In genomic region chr14:75456489-75457220, GRCm38 (mm10) we compare ENCODE assay signal across 9 mouse cellular contexts. TPM values are rescaled to one million over a fixed set of nuclear protein-coding genes. Genes with fewer than 3 reads are reported as not detected.
A peak's percentile ranks its signal among the peaks of the same experiment; 100 is the strongest.
DNase-seq lines count a peak whose midpoint lies in the region; ATAC-seq and TF ChIP-seq lines count a peak whose summit lies in the region.
"Had no signal": no experiment of that assay in that cellular context is flagged by ENCODE, and none has a peak within 500 bp of the region (broad histone marks: within the 10 kb centered on the region; RNA-seq: fewer than 3 reads in every experiment).

No protein-coding gene starts in this region.

- H3K4me3 ChIP-seq in liver, adult 2 months (ENCODE audit: insufficient read depth, low read depth, low read length): peak overlapping the region; percentile 19; the same call in 1 of the 2 replicates
- H3K4me3 ChIP-seq in intestine, embryonic 16.5 days (ENCODE audit: low read length): peak overlapping the region; percentile 36
- H3K4me3 ChIP-seq in limb, embryonic 13.5 days: peak overlapping the region; percentile 36

- no peak overlapping the region for H3K27ac ChIP-seq in liver, adult 2 months (replicated peaks; ENCODE audit: insufficient read depth, low read depth, low read length)
- no peak overlapping the region for H3K27ac ChIP-seq in intestine, embryonic 16.5 days (ENCODE audit: low read length)
- no peak overlapping the region for H3K27ac ChIP-seq in limb, embryonic 13.5 days

- WGBS in liver, adult 2 months: 6% methylated on average over 13 of the region's 13 CpGs
- WGBS in intestine, embryonic 16.5 days: 7% methylated on average over 13 of the region's 13 CpGs
- 6% methylated on average over 13 of the region's 13 CpGs for WGBS in limb, embryonic 13.5 days

- no peak for TF ChIP-seq POLR2A in liver, adult 2 months (IDR thresholded peaks at IDR 0.05; ENCODE audit: extremely low read depth, insufficient read depth, low read length)

- no peaks in the 10 kb centered on the region for H3K36me3 ChIP-seq in liver, adult 2 months (ENCODE audit: control insufficient read depth, insufficient read depth, low read length)
- no peaks in the 10 kb centered on the region for H3K36me3 ChIP-seq in intestine, embryonic 16.5 days (ENCODE audit: control insufficient read depth, insufficient read depth, low read length)
- no peaks in the 10 kb centered on the region for H3K36me3 ChIP-seq in limb, embryonic 13.5 days
- H3K36me3 ChIP-seq: G1E had no signal

- H3K4me2 ChIP-seq in intestine, embryonic 16.5 days (ENCODE audit: low read depth, low read length): peak overlapping the region; percentile 57
- peak overlapping the region; percentile 72 for H3K4me2 ChIP-seq in limb, embryonic 13.5 days (replicated peaks)

- TF ChIP-seq CTCF in liver, adult 2 months (IDR thresholded peaks at IDR 0.05; ENCODE audit: low read depth, low read length): peak; percentile 25; the same call in 1 of the 2 replicates

- H3K27me3 ChIP-seq in liver, adult 2 months (ENCODE audit: control insufficient read depth, insufficient read depth, low read length): 0 out of 2 replicates have a peak, but pooled peaks cover 6% of the 10 kb centered on the region
- no peaks in the 10 kb centered on the region; the same call in 1 of the 2 replicates for H3K27me3 ChIP-seq in intestine, embryonic 16.5 days (replicated peaks; ENCODE audit: control insufficient read depth, insufficient read depth, low read length)
- H3K27me3 ChIP-seq in limb, embryonic 13.5 days: peaks cover 30% of the 10 kb centered on the region

- H3K79me2 ChIP-seq in liver, adult 2 months (ENCODE audit: control insufficient read depth, insufficient read depth, low read length): no peaks in the 10 kb centered on the region

- peaks cover 4% of the 10 kb centered on the region for H3K4me1 ChIP-seq in liver, adult 2 months (ENCODE audit: control insufficient read depth, insufficient read depth, low read length)
- H3K4me1 ChIP-seq in intestine, embryonic 16.5 days (ENCODE audit: control insufficient read depth, insufficient read depth, low read length): peaks cover 12% of the 10 kb centered on the region
- peaks cover 43% of the 10 kb centered on the region for H3K4me1 ChIP-seq in limb, embryonic 13.5 days

- peak; percentile 71; the same call in 1 of the 2 replicates for ATAC-seq in intestine, embryonic 16.5 days
- peak; percentile 76 for ATAC-seq in limb, embryonic 13.5 days (ENCODE audit: low FRiP score, low read depth)

- no peak for DNase-seq in liver, adult 2 months (ENCODE audit: extremely low read depth, low read depth, low spot score)
- DNase-seq in liver: no peak
- DNase-seq in cerebellum, postnatal 14 days: peak; percentile 52 to 57
- peak; percentile 28 for DNase-seq in gastrocnemius, postnatal 10 days
- peak; percentile 35 for DNase-seq in neural tube, embryonic 10.5 days (ENCODE audit: extremely low spot score, low spot score)
- DNase-seq in ovary, postnatal 14 days (ENCODE audit: low spot score): no peak

- H3K9ac ChIP-seq in liver, adult 2 months (ENCODE audit: low read depth, low read length): no peak overlapping the region
- H3K9ac ChIP-seq in intestine, embryonic 16.5 days (ENCODE audit: low read depth, low read length): 0 out of 2 replicates have a peak overlapping the region, but pooled peaks have one; percentile 8
- peak overlapping the region; percentile 58 for H3K9ac ChIP-seq in limb, embryonic 13.5 days

- H3K9me3 ChIP-seq in intestine, embryonic 16.5 days (ENCODE audit: control insufficient read depth, low read length): no peaks in the 10 kb centered on the region
- H3K9me3 ChIP-seq in limb, embryonic 13.5 days: no peaks in the 10 kb centered on the region
- H3K9me3 ChIP-seq: G1E had no signal

RNA-seq across cellular contexts. Expression of gene Siah3, which starts 0.9 kb away (rescaled TPM):
- not detected in 2 replicates for total RNA-seq in liver, adult 2 months (2014; rRNA removed)
- polyA plus RNA-seq in liver, adult 2 months (2012; rRNA removed): not detected in 2 replicates
- under 1 TPM; 0.63 to 0.81 TPM for total RNA-seq in gastrocnemius, postnatal 10 days (2021)
- 0.12 and 0.16 TPM in 2 replicates for polyA plus RNA-seq in intestine, embryonic 16.5 days (2015; fragmentation: Nextera tagmentation; extraction: Ambion mirVana)
- 0.33 and 0.52 TPM in 2 replicates for polyA plus RNA-seq in limb, embryonic 13.5 days (2015; fragmentation: Nextera tagmentation; extraction: Ambion mirVana)
- polyA plus RNA-seq: G1E had no signal

Comparison
In these comparisons a context has a peak if more than half of its experiments do, and no peak if none do; other contexts are left out.
1. DNase-seq: peak in cerebellum, postnatal 14 days (2 of 2), gastrocnemius, postnatal 10 days (single experiment) and neural tube, embryonic 10.5 days (single experiment); none in liver, adult 2 months (single experiment), liver (single experiment) and ovary, postnatal 14 days (single experiment).
2. Peak in every context shown above with its lines, with median percentiles within 50 percentile points of each other: H3K4me3 ChIP-seq.